In the genomic region with DNA sequence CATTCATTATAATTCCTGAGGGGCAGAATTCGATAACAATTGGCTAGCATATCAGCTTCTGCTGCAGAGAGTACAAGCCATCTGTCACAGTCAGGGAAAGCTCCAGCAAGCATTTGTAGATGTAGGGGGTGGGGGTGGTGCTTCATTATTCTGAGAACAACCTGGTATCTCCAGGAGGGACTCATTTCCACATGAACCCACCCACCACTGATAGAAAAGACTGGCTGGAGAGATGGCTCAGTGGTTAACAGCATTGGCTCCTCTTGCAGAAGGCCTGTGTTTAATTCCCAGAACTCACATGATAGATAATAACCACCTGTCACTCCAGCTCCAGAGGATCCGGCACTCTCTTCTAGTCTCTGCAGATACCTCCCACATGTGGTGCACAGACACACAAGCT, we compare ENCODE assay signal across 16 mouse cellular contexts. TPM values are rescaled to one million over a fixed set of nuclear protein-coding genes. Genes with fewer than 3 reads are reported as not detected.
DNase-seq lines count a peak whose midpoint lies in the region; ATAC-seq and TF ChIP-seq lines count a peak whose summit lies in the region.
"Had no signal": no experiment of that assay in that cellular context is flagged by ENCODE, and none has a peak within 500 bp of the region (broad histone marks: within the 10 kb centered on the region; RNA-seq: fewer than 3 reads in every experiment).

No protein-coding gene starts in this region.

- TF ChIP-seq POLR2A in brain, embryonic 14.5 days (IDR thresholded peaks at IDR 0.05; ENCODE audit: borderline replicate concordance, extremely low read depth, insufficient read depth, insufficient read length, poor library complexity, severe bottlenecking) = no peak

- no peaks in the 10 kb centered on the region for H3K9me3 ChIP-seq in hindbrain, embryonic 11.5 days (ENCODE audit: control insufficient read depth, low read length)
- H3K9me3 ChIP-seq in hindbrain, embryonic 10.5 days = no peaks in the 10 kb centered on the region
- H3K9me3 ChIP-seq: heart, embryonic 12.5 days; hindbrain, embryonic 15.5 days; limb, embryonic 12.5 days had no signal

- WGBS in hindbrain, embryonic 11.5 days = 63% methylated on average over 2 of the region's 2 CpGs
- 71% methylated on average over 2 of the region's 2 CpGs for whole genome bisulfite sequencing in hindbrain, embryonic 10.5 days

- ATAC-seq in hindbrain, embryonic 11.5 days (ENCODE audit: low FRiP score) = no peak
- ATAC-seq: Patski had no signal

- no peak overlapping the region for H3K4me3 ChIP-seq in hindbrain, embryonic 11.5 days (ENCODE audit: low read depth, low read length)
- H3K4me3 ChIP-seq in hindbrain, embryonic 10.5 days = no peak overlapping the region
- H3K4me3 ChIP-seq: heart, embryonic 12.5 days; hindbrain, embryonic 15.5 days; limb, embryonic 12.5 days had no signal

- no peaks in the 10 kb centered on the region for H3K4me1 ChIP-seq in hindbrain, embryonic 11.5 days (replicated peaks; ENCODE audit: control insufficient read depth, insufficient read depth, low read length)
- no peaks in the 10 kb centered on the region for H3K4me1 ChIP-seq in hindbrain, embryonic 10.5 days (replicated peaks)
- H3K4me1 ChIP-seq: heart, embryonic 12.5 days; hindbrain, embryonic 15.5 days; limb, embryonic 12.5 days had no signal

- H3K27me3 ChIP-seq in hindbrain, embryonic 11.5 days (ENCODE audit: control insufficient read depth, insufficient read depth, low read length) = no peaks in the 10 kb centered on the region
- H3K27me3 ChIP-seq in hindbrain, embryonic 10.5 days (ENCODE audit: insufficient read depth, poor library complexity, severe bottlenecking) = no peaks in the 10 kb centered on the region
- H3K27me3 ChIP-seq: CH12.LX; heart, embryonic 12.5 days; hindbrain, embryonic 15.5 days; limb, embryonic 12.5 days; Patski had no signal

- peak; percentile 2 for DNase-seq in hindbrain, embryonic 11.5 days (ENCODE audit: low spot score)
- no peak for DNase-seq in hindbrain, embryonic 10.5 days (ENCODE audit: low spot score)
- DNase-seq in brain, embryonic 14.5 days (ENCODE audit: low read depth) = peak; percentile 79
- DNase-seq in frontal cortex, postnatal 36 days (ENCODE audit: low spot score in 2 of 2) = peak; percentile 28 to 33
- peak; percentile 22 to 34 for DNase-seq in layer of hippocampus, postnatal 25 days (ENCODE audit: extremely low spot score in 1 of 2, low spot score in 1 of 2)
- DNase-seq in urinary bladder, postnatal 36 days (ENCODE audit: low spot score in 2 of 2) = no peak
- no peak for DNase-seq in retina, embryonic 14.5 days (ENCODE audit: low spot score)
- DNase-seq in kidney, postnatal 25 days = no peak
- DNase-seq: adrenal gland, postnatal 10 days; cerebellum, adult 11-12 months; lung, adult 18-20 months had no signal

- no peaks in the 10 kb centered on the region for H3K36me3 ChIP-seq in hindbrain, embryonic 11.5 days (ENCODE audit: control insufficient read depth, insufficient read depth, low read length)
- no peaks in the 10 kb centered on the region for H3K36me3 ChIP-seq in hindbrain, embryonic 10.5 days
- H3K36me3 ChIP-seq: heart, embryonic 12.5 days; hindbrain, embryonic 15.5 days; limb, embryonic 12.5 days had no signal

- H3K4me2 ChIP-seq in hindbrain, embryonic 11.5 days (replicated peaks; ENCODE audit: low read depth, low read length) = no peak overlapping the region
- H3K4me2 ChIP-seq: heart, embryonic 12.5 days; hindbrain, embryonic 15.5 days; limb, embryonic 12.5 days had no signal

- no peak overlapping the region for H3K9ac ChIP-seq in hindbrain, embryonic 11.5 days (ENCODE audit: low read depth, low read length)
- H3K9ac ChIP-seq: heart, embryonic 12.5 days; hindbrain, embryonic 15.5 days; limb, embryonic 12.5 days had no signal

- no peak for TF ChIP-seq CTCF in brain, embryonic 14.5 days (IDR thresholded peaks at IDR 0.05; ENCODE audit: borderline replicate concordance, extremely low read depth, insufficient read depth, insufficient read length)

- H3K27ac ChIP-seq in hindbrain, embryonic 11.5 days (ENCODE audit: low read depth, low read length) = no peak overlapping the region
- H3K27ac ChIP-seq in hindbrain, embryonic 10.5 days = no peak overlapping the region
- H3K27ac ChIP-seq: hindbrain, embryonic 15.5 days; limb, embryonic 12.5 days had no signal

RNA-seq across cellular contexts. Expression of gene Rfxap, which starts 27.8 kb away (rescaled TPM):
- polyA plus RNA-seq in hindbrain, embryonic 11.5 days (2014; fragmentation: Nextera tagmentation; extraction: Ambion mirVana) = 61.4 and 62.4 TPM in 2 replicates
- 32.9 and 39.5 TPM in 2 replicates for polyA plus RNA-seq in hindbrain, embryonic 10.5 days (2016; fragmentation: Nextera tagmentation; extraction: Ambion mirVana)
- polyA plus RNA-seq in brain, embryonic 14.5 days (2012; rRNA removed) = 45.8 and 53.5 TPM in 2 replicates
- 10 to 100 TPM; 51.2 to 63.5 TPM for total RNA-seq in layer of hippocampus, postnatal 25 days (2021)

Comparison
In these comparisons a context has a peak if more than half of its experiments do, and no peak if none do; other contexts are left out.
1. DNase-seq: peak in hindbrain, embryonic 11.5 days (single experiment), brain, embryonic 14.5 days (single experiment), frontal cortex, postnatal 36 days (2 of 2) and layer of hippocampus, postnatal 25 days (2 of 2); none in hindbrain, embryonic 10.5 days (single experiment), urinary bladder, postnatal 36 days (0 of 2), retina, embryonic 14.5 days (single experiment) and kidney, postnatal 25 days (0 of 2).